Mouse (Mus musculus) liver, embryonic 13.5 days (tissue): Measurements from ENCODE around the gene Ror2. TPM values are rescaled to one million over a fixed set of nuclear protein-coding genes. Genes with fewer than 3 reads are reported as not detected.

ENCODE experiments used
- ATAC-seq: fragments of 200-750 bp; cut with Nextera tagmentation; 2 replicates; pipeline ENCODE4 v1.8.0; 2017; ENCODE audit warnings: low read depth, mild to moderate bottlenecking, moderate number of reproducible peaks, moderate library complexity
- DNase-seq: peaks from one replicate; pipeline ENCODE4 v3.0.0; 2022
- H3K27ac ChIP-seq: fragments of 300-500 bp; sonication (generic); 2 replicates; pipeline ENCODE4 v1.5.1; 2015; ENCODE audit warnings: moderate library complexity, mild to moderate bottlenecking, inconsistent platforms
- H3K27me3 ChIP-seq: fragments of 300-500 bp; sonication (generic); 2 replicates; pipeline ENCODE4 v1.6.1; 2015; ENCODE audit warnings: mild to moderate bottlenecking, inconsistent platforms
- H3K36me3 ChIP-seq: fragments of 300-500 bp; sonication (generic); 2 replicates; pipeline ENCODE4 v1.6.1; 2015; ENCODE audit warnings: mild to moderate bottlenecking, inconsistent platforms
- H3K4me1 ChIP-seq: fragments of 300-500 bp; sonication (generic); replicated peaks from 2 replicates; pipeline ENCODE4 v1.6.1; 2015; ENCODE audit warnings: inconsistent platforms
- H3K4me2 ChIP-seq: fragments of 300-500 bp; sonication (generic); 2 replicates; pipeline ENCODE4 v1.6.1; 2015; ENCODE audit warnings: inconsistent platforms, mild to moderate bottlenecking, moderate library complexity
- H3K4me3 ChIP-seq: fragments of 300-500 bp; sonication (generic); replicated peaks from 2 replicates; pipeline ENCODE4 v1.5.1; 2015; ENCODE audit warnings: mild to moderate bottlenecking, inconsistent platforms
- H3K9ac ChIP-seq: fragments of 300-500 bp; sonication (generic); 2 replicates; pipeline ENCODE4 v1.6.1; 2015; ENCODE audit warnings: mild to moderate bottlenecking, inconsistent platforms
- H3K9me3 ChIP-seq: fragments of 300-500 bp; sonication (generic); replicated peaks from 2 replicates; pipeline ENCODE4 v1.6.1; 2016; ENCODE audit warnings: inconsistent platforms
- WGBS: fragments of 180-500 bp; shearing (Covaris S2); methylation state at CpG from one replicate; pipeline ENCODE4 v1.1.7; 2015; ENCODE audit not compliant: insufficient replicate concordance; 5-methylcytosine and 5-hydroxymethylcytosine counted together
- polyA plus RNA-seq: library from polyadenylated mRNA; unstranded; fragments of >200 nt; fragmentation: Nextera tagmentation; extraction: Ambion mirVana; gene quantifications from 2 replicates; pipeline ENCODE4 v1.2.1, GENCODE M21; 2015

Gene Ror2
- polyA plus RNA-seq, 1 experiment from 2014 or later = 0.25 TPM

GRCm38 (mm10) chr13:53248586-53249401 is 37.1 kb downstream of the Ror2 start:
- DNase-seq = no peak
- Histone ChIP-seq H3K4me1 (no peaks in the 10 kb centered on the region), H3K36me3 (no peaks in the 10 kb centered on the region), H3K27me3 (no peaks in the 10 kb centered on the region), H3K4me3 (no peak overlapping the region), H3K9ac (no peak overlapping the region), H3K4me2 (no peak overlapping the region), H3K9me3 (no peaks in the 10 kb centered on the region), H3K27ac (no peak overlapping the region)
- ATAC-seq = no peak
- 78% methylated on average over 24 of the region's 24 CpGs for WGBS

DNA sequence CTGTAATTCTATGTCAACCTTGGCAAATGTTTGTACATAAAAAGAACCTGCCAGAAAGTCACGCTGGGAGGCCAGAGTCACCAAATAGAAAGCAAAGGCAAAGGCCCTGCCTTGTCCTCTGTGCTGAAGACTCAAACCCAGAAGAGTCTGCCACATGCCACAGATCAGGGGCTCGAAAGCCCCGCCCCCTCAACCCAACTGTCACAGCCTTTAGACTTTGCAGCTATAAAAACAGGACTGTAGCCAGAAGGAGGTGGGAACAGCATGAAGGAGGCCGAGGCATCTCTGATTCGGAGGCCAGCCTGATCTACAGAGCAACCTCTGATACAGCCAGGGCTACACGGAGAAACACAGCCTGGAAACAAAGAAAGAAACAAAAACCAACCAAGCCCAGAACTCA is 37.8 kb downstream of the Ror2 start:
- H3K4me3 ChIP-seq = no peak overlapping the region
- H3K4me2 ChIP-seq = no peak overlapping the region
- H3K4me1 ChIP-seq = no peaks in the 10 kb centered on the region
- ATAC-seq (no peak), DNase-seq (no peak)
- H3K27ac ChIP-seq = no peak overlapping the region
- 50% methylated on average over 6 of the region's 6 CpGs for WGBS
- no peaks in the 10 kb centered on the region for H3K27me3 ChIP-seq
- no peak overlapping the region for H3K9ac ChIP-seq
- H3K9me3 ChIP-seq = no peaks in the 10 kb centered on the region
- H3K36me3 ChIP-seq = no peaks in the 10 kb centered on the region

- H3K4me1 ChIP-seq = no peaks in the 10 kb centered on the region
These were observed 38.7 kb downstream of the Ror2 start for GRCm38 (mm10) chr13:53247175-53247574.

DNA sequence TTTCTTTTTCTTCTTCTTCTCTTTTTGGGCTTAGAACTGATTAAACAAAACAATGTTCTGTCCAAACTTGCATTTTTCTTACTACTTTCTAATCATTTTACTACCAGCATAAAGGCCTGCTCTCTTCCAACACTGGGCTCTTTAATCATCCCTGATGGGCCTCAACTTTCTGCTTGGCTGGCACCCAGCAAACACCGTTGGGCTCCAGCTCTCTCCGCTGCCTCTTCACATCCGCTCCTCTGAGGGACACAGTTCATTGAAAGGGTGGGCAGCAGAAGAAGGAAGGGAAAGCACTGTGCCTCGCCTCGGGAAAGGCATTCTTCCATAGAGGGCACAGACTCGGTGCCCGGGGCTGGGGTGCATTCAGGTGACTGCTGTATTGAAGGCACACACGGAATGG is 41.8 kb downstream of the Ror2 start:
- Histone ChIP-seq H3K4me3 (no peak overlapping the region), H3K36me3 (no peaks in the 10 kb centered on the region), H3K27ac (no peak overlapping the region), H3K4me2 (no peak overlapping the region), H3K4me1 (no peaks in the 10 kb centered on the region), H3K9ac (no peak overlapping the region), H3K27me3 (no peaks in the 10 kb centered on the region), H3K9me3 (no peaks in the 10 kb centered on the region)
- DNase-seq (no peak), ATAC-seq (no peak)
- 69% methylated on average over 8 of the region's 8 CpGs for WGBS

More at GRCm38 (mm10) chr13:53247175-53247574, 38.7 kb downstream of the Ror2 start:
- no peak for ATAC-seq
- no peak for DNase-seq
- no peaks in the 10 kb centered on the region for H3K27me3 ChIP-seq
- no peak overlapping the region for H3K4me3 ChIP-seq
- no peak overlapping the region for H3K9ac ChIP-seq
- no peaks in the 10 kb centered on the region for H3K36me3 ChIP-seq
- WGBS = 72% methylated on average over 6 of the region's 6 CpGs
- no peaks in the 10 kb centered on the region for H3K9me3 ChIP-seq
- no peak overlapping the region for H3K27ac ChIP-seq
- H3K4me2 ChIP-seq = no peak overlapping the region

- DNase-seq (no peak), ATAC-seq (no peak)
- H3K27me3 ChIP-seq = peaks cover 31% of the 10 kb centered on the region; the same call in 1 of the 2 replicates
- no peak overlapping the region for H3K9ac ChIP-seq
- H3K9me3 ChIP-seq = no peaks in the 10 kb centered on the region
- WGBS = 60% methylated on average over 10 of the region's 10 CpGs
- no peak overlapping the region for H3K27ac ChIP-seq
- no peak overlapping the region for H3K4me2 ChIP-seq
- no peaks in the 10 kb centered on the region for H3K36me3 ChIP-seq
- no peak overlapping the region for H3K4me3 ChIP-seq
- H3K4me1 ChIP-seq = no peaks in the 10 kb centered on the region
These were observed 48.5 kb downstream of the Ror2 start for GRCm38 (mm10) chr13:53237455-53237854.

GRCm38 (mm10) chr13:53236434-53237401 is 49.2 kb downstream of the Ror2 start:
- Histone ChIP-seq H3K4me2 (no peak overlapping the region), H3K36me3 (no peaks in the 10 kb centered on the region), H3K27me3 (peaks cover 31% of the 10 kb centered on the region; the same call in 1 of the 2 replicates), H3K9me3 (no peaks in the 10 kb centered on the region), H3K27ac (no peak overlapping the region), H3K9ac (no peak overlapping the region), H3K4me3 (no peak overlapping the region), H3K4me1 (no peaks in the 10 kb centered on the region)
- DNase-seq (no peak), ATAC-seq (no peak)
- WGBS = 55% methylated on average over 18 of the region's 18 CpGs

DNA sequence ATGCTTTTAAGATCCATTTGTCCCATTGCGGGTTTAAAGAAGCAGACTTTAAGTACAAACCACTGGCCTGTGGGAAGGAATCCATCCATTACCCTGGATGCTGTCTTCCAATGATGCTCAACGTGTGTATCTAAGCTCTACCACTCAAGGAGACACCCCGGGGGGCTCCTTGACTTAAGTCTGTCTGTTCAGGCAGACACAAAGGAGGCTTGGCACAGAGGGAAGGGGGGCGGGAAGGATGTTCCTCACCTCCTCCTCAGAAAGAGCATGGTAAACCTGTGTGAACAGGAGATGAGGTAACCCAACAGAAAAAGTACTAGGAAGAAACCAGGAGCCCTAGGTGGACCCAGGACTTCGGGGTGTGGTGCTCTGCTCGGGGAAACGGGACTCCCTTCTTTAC is 50.0 kb downstream of the Ror2 start:
- Histone ChIP-seq H3K4me2 (no peak overlapping the region), H3K27ac (no peak overlapping the region), H3K9me3 (no peaks in the 10 kb centered on the region), H3K36me3 (no peaks in the 10 kb centered on the region), H3K9ac (no peak overlapping the region), H3K27me3 (peaks cover 31% of the 10 kb centered on the region; the same call in 1 of the 2 replicates), H3K4me3 (no peak overlapping the region), H3K4me1 (no peaks in the 10 kb centered on the region)
- DNase-seq (no peak), ATAC-seq (no peak)
- WGBS = 35% methylated on average over 7 of the region's 7 CpGs

- H3K36me3 ChIP-seq = no peaks in the 10 kb centered on the region
- H3K4me2 ChIP-seq = no peak overlapping the region
- peaks cover 31% of the 10 kb centered on the region; the same call in 1 of the 2 replicates for H3K27me3 ChIP-seq
- no peak overlapping the region for H3K4me3 ChIP-seq
- no peak overlapping the region for H3K9ac ChIP-seq
- no peak for ATAC-seq
- no peak for DNase-seq
- H3K4me1 ChIP-seq = no peaks in the 10 kb centered on the region
- WGBS = 23% methylated on average over 12 of the region's 12 CpGs
- H3K9me3 ChIP-seq = no peaks in the 10 kb centered on the region
- H3K27ac ChIP-seq = no peak overlapping the region
These were observed 51.1 kb downstream of the Ror2 start for GRCm38 (mm10) chr13:53234844-53235243.

DNA sequence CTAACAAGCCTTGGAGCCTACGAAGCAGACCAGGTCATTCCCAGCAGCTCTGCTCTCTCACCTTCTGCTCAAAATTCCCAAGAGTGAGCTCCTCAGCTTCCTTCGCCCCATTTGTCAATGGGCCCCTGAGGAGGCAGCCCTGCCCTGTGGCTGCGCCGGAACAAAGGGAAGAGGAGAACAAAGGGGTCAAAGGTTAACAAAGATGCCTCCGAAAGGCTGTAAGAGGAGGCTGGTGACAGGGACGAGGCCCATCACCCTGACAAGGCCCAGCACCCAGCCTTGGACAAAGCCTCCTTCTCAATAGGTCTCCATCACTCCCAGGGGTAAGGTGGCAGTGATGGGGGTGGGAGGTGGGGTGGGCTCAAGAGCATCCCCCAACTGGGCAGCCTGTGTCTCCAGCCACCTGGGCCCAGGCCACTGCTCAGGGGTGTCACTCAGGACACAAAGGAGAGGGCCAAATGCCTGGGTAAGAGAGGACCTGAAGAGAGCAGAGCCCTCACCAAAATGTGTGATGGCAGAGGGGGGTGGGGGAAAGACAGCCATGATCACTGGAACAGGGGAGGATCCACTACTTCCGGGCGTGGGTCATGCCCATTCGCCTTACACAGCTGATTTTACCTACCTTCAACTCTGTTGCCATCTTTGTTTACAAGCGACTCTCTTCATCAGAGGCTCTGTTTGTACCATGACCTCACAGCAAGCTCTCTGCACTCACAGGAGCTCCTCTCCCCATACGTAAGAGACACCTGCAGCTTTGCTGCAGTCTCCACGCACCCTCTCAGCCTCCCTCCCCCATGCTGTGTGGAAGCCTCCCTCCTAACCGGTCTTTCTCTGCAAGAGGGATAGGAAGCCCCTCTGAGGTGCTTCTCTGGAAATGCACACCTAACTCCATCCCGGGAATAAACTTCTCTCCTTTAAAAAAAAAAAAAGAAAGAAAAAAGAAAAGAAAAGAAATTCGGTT is 51.8 kb downstream of the Ror2 start:
- H3K27me3 ChIP-seq = peaks cover 31% of the 10 kb centered on the region; the same call in 1 of the 2 replicates
- H3K27ac ChIP-seq = no peak overlapping the region
- no peaks in the 10 kb centered on the region for H3K4me1 ChIP-seq
- H3K9ac ChIP-seq = no peak overlapping the region
- H3K9me3 ChIP-seq = no peaks in the 10 kb centered on the region
- DNase-seq (no peak), ATAC-seq (no peak)
- H3K4me2 ChIP-seq = no peak overlapping the region
- no peak overlapping the region for H3K4me3 ChIP-seq
- 41% methylated on average over 15 of the region's 15 CpGs for WGBS
- H3K36me3 ChIP-seq = no peaks in the 10 kb centered on the region

- WGBS = 30% methylated on average over 9 of the region's 9 CpGs
- Histone ChIP-seq H3K4me1 (no peaks in the 10 kb centered on the region), H3K4me3 (no peak overlapping the region), H3K9ac (no peak overlapping the region), H3K9me3 (no peaks in the 10 kb centered on the region), H3K27me3 (peaks cover 31% of the 10 kb centered on the region; the same call in 1 of the 2 replicates), H3K4me2 (no peak overlapping the region), H3K27ac (no peak overlapping the region), H3K36me3 (no peaks in the 10 kb centered on the region)
- DNase-seq (no peak), ATAC-seq (no peak)
These were observed 52.5 kb downstream of the Ror2 start for GRCm38 (mm10) chr13:53233381-53233780.
